Mouse (Mus musculus): ENCODE measurements around the gene Frs2. TPM values are rescaled to one million over a fixed set of nuclear protein-coding genes. Genes with fewer than 3 reads are reported as not detected.
A peak's percentile ranks its signal among the peaks of the same experiment; 100 is the strongest.
"Not testable (repeated sequence)": the region's sequence is repeated elsewhere in the genome, so short reads cannot be mapped to it uniquely, and the experiment has no call there.

The Frs2 gene
- total RNA-seq, 2 experiments from 2014 or later = 30.6 to 32.0 TPM

DNA sequence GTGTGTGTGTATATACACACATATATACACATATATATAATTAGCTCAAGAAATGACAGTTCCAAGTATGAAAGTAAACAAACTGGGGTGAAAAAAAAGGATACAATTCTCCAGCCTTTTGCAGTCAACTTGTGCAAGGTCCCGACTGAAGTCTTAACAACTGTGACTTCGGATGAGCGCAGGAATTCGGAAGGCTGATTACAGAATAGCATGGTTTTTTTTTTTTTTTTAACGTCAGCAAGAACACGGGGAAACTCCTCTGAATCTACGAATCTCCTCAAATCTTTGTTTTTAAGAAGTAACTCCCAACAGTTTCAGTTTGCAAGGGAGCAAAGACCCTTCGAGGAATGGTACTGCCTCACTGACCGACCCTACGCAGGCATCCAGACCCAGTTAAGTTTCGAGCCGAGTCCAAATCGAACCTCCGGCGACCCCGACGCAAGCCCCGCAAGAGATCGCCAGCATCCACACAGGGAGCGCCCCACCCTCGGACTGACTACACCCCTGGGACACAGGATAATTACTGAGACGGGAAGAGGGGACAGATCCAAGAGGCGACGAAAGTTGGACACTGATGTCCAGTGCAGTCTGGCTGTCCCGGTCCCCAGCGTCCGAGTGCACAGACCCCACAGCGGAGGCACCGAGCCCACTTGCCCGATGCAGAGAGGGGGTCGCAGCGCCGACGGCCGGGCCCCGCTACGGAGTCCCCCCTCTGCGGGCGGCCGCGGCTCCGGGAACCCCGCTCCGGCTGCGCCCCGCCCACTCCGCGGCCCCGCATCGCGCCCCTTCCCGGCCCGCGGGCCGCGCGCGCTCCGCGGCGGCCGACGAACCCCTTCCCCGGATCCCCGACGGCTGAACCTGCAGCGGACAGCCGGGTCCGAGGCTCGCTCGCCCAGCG, 622 bp downstream of the Frs2 start:
- peak; percentile 20 for DNase-seq
- intact Hi-C loops (cut with DNase I) = no loop called here

DNA sequence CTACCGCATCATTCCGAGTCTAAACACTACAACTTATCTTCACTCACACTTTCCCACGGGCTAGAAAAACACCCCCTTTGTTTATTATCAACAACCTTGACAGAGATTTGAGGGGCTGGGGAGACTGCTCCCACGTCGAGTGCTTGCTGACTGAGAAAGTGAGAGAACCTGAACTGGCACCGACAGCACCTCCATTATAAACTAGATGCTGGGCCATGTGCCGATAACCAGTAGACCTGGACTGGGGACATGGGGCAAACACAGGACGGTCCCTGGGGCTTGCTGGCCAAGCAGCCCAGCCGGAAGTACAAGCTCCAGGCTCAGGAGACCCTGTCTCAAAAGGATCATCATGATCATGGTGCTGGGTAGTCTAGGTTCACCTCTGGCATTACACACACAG, 1.9 kb downstream of the Frs2 start:
- no peak for DNase-seq
- intact Hi-C loops (cut with DNase I) = no loop called here

DNA sequence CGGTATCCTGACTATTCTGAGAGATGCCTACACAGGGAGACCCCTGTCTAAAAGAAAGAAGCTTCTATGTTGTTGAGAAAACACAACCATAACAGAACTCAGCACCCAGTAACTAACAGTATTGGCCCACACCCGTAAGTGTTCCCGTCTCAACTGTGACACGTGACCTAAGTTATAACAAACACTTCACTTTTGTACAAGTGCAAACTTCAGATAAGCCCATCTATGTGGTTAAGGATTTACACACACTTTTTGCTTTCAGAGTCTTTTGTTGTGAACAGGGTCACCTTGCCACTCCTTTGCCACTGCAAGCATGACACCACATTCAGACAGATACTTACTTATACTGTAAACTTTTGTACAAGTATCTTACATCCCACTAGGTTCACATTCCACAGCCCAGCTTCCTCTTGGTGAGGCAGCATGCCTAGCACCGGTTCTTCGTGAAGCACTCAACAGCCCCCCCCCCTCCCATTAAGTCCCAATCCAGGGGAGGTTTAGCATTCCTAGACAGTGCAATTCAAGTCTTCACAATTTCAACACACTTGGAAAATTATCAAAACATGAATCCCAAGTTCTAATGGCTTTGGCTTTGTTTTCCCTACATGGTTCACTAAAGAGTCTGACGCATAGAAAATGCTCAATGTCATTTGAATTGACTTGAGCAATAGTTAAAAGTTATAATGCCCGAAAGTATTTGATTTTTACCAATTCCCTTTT, 2.6 kb downstream of the Frs2 start:
- intact Hi-C loops (cut with DNase I) = no loop called here

DNA sequence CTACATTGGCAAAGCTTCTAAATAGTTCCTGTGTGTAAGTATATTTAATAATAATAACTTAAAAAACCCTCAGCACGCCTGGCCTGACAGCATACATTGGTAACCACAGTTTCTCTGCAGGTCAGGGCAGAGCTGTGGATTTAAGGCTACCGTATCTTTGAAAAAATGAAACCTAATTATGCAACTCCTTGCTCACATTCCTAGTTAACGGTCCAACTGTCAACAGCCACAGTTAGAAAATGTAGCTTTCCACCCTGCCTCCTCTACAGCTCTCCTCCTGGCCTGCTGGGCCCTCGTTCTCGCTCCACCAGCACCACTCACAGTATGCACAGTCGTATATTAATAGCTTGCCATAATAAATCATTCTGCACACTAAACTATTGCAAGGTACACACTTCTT, 3.7 kb downstream of the Frs2 start:
- no peak for DNase-seq
- intact Hi-C loops (cut with DNase I) = no loop called here

More for the DNA sequence above, 2.6 kb downstream of the Frs2 start:
- no peak for DNase-seq

DNA sequence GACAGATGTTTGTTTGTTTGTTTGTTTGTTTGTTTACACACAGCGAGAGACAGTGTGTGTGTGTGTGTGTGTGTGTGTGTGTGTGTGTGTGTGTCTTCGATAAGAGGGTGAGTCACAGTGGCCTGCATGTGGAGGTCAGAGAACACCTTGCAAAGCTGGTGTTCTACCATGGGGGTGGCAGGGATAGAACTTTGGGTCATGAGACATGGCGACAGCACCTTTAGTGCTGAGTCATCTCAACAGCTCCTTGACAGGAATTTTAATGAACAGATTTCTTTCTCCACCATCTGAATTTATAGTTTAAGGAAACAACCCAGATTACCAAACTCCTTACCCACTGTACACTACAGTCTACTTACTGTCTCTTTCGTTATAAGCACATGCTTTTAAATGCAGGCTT, 4.3 kb downstream of the Frs2 start:
- intact Hi-C loops (cut with DNase I) = no loop called here
- no peak for DNase-seq

DNA sequence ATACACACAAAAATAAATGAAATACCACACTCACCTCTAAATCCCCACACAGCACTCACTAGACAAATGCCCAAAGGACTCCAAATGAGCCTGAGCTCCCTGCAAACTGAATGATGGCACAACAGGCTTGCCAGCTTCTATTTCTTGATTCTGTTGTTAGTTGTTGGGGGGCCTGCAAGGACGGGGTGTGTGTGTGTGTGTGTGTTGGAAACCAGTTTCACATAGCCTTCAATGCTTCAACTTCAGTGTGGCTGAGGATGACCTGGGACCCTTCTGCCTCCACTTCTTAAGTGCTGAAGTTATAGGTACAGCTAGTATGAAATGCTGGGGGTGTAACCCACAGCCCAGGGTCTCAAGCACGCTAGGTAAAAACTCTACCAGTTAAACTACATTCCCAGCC, 5.0 kb downstream of the Frs2 start:
- intact Hi-C loops (cut with DNase I) = no loop called here

DNA sequence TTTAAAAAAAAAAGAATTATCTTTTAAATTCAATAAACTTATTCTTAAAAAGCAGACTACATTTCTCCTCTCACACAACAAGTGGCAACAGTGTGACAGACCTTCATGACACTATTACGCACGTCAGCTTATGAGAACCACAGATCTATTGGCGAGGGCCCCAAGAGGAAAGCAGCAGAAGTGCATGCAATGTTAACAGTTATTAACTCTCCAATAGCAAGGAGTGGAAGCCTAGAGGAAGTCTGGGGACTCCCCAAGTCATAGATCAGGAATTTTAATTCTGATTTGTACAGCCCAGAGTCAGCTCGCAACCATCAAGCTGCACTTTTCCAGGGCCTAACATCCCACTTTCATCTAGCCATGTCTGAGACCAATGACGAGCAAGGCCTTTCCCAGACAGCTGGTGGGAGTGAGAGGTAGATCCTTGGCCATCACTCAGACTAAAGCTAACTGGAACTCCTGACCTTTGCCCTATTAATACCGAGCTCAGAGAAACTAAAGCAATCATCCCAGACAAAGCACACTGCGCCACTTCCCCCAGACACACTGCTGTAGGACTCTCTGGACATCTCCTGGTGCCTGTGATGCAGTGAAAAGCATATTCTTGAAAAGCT, 6.3 kb downstream of the Frs2 start:
- no peak for DNase-seq
- intact Hi-C loops (cut with DNase I) = no loop called here

More for the DNA sequence above, 5.0 kb downstream of the Frs2 start:
- no peak for DNase-seq

DNA sequence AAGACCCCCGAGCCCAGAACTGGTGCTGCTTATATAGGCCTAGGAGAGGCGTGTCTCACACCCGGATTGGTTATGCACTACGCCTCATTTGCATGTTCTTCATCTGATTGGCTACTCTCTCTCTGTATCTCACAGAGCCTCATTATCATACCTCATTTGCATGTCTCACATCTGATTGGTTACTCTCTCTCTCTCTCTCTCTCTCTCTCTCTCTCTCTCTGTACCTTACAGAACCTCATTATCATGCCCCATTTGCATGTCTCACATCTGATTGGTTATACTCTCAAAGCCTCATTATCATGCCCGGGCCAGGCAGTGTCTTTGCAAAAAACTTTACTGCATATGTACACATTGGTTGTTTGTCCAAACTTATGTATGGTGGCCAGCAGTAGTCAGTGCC, 16.8 kb downstream of the Frs2 start:
- intact Hi-C loops (cut with DNase I); DNase-seq: not testable (repeated sequence)

DNA sequence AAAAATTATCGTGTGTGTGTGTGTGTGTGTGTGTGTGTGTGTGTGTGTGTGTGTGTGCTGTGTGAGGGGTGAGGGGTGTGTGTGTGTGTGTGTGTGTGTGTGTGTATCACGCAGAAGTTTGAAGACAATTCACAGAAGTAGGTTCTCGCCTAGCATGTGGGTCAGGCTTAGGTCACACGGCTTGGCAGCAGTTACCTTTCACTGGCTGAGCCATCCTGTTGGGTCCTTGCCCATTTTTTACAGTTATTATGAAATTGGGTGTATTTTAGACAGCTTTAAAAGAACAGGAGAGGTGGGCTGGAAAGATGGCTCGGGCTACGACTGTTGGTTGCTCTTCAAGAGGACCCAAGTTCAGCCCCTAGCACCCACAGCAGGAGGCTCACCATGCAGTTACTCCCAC, 18.3 kb downstream of the Frs2 start:
- intact Hi-C loops (cut with DNase I) = no loop called here
- no peak for DNase-seq

DNA sequence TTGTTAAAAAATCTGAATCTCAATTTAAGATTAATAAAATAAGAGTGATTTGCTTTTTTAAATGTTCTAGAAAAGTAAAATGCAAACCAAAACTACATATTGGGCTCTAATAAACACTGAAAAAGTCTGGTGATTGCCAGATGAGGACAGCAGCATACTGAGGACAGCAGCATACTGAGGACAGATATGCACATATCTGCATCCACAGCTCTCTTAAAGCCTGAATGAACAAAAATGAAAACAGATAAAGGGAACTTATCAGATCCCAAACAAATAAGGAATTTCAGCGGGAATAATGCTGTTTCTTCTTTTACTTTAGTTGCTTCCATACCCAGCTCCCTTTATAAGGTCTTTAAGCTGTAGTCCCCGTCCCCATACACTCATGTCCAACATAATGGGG, 19.6 kb downstream of the Frs2 start:
- no peak for DNase-seq
- intact Hi-C loops (cut with DNase I) = no loop called here

DNA sequence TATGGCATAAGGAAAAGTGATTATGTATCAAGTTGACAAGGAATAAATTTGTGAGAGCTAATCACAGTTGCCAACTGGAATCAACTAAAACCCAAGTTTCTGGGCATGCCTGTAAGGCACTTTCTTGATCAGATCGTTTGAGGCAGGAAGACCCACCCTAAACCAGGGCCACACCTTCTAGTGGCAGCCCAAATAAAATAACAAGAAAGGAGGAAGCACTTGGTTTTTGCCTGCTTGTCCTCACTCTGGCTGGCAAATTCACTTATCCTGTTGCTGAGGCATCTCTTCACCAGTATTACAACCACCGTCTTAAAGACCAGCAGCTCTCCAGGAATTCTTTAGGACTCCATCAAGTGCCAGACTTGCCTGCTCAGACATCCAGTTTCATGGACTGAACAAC, 20.9 kb downstream of the Frs2 start:
- intact Hi-C loops (cut with DNase I) = no loop called here
- DNase-seq = no peak

DNA sequence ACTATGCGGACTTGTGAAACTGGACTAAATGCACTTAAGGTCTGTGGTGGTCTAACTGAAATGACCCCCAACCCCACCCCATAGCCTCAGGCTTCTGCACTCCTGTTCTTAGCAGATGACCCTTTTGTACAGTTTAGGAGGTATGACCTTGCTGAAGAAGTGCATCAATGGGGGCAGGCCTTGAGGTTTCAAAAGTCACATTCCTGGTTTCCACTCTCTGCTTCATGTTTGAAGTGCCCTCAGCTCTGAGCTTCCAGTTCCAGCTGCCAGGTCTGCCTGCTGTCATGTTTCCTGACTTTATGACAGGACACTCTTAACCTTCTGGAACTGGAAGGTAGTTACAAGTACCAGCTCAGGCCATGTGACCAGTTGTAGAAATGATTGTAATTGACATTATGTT, 21.6 kb downstream of the Frs2 start:
- DNase-seq = no peak
- intact Hi-C loops (cut with DNase I) = no loop called here

DNA sequence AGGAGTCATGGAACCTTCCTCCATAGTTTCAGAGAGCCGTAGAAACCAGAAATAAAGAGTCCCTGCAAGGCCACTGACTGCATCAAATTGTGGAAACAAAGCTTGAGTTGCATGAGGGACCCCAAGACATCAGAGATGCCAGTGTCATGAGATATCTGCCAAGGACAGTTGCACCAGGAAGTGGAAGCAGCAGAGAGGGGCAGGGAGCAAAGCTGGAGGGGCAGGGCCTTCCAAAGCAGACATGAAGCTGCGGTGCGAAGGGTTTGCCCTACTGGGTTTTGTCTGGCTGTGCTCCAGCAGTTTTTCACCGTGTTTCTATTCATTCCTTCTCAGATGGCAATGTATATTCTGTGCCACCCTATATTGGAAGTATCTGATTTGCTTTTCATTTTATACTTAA, 22.1 kb downstream of the Frs2 start:
- DNase-seq = no peak
- intact Hi-C loops (cut with DNase I) = no loop called here

DNA sequence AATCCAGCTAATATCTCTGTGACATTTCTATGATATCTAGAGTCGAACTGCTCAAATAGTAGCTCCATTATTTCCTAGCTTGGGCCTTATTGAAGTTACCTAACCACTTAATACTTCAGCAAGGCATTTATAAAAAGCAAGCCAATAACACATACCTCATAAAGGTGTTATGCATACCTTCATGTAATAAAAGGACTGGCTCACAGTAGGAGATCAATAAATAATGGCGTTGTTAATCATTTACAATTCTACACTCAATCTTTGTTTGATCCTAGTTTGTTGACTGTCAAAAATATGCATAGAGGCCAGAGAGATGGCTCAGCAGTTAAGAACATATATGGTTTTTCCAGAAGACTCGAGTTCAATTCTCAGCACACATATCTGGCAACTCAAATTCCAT, 26.9 kb downstream of the Frs2 start:
- DNase-seq = no peak
- intact Hi-C loops (cut with DNase I) = no loop called here

DNA sequence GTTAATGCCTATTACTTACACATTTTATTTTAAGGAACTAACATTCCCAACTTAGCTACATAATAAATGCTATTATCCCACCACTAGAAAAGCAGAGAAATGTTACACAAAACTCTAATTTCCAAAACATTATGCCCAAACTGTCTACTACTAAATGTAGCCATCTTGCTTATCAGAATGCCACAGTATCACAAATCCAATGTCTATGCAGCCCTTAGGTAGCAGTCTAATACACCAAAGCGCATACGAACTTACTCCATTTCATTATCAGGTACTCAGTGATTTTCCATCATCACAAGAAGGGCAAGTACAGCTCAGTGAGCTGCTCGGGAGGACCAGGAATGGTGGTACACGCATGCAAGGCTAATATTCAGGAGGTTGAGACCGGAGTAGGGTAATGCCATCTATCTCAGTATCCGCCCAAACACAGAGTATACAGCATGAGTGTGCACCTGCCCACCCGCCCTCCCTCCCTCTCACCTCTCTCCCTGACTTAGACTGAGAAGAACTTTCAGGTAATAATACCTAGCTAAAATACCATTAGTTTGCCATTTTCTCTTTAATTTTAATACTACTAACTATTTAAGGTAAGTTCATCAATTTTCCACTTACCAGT, 28.2 kb downstream of the Frs2 start:
- intact Hi-C loops (cut with DNase I) = no loop called here
- DNase-seq = no peak

DNA sequence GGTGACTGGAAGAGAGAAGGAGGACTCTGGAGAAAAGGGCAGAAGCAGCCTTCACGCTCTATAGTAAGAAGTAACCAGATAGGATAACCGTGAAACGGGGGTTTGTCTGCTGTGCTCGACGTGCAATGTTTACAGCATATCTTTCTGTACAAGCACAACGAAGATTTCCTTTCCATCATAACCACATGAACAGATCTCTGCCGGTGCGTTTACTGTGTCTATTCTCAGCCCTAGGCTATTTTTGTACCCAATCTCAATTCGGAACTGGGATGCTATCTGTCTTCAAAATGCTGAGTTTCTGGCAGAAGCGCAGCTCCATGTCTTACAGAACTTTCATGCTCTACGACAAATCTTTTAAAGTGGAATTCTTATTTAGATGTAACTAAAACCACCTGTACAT, 28.8 kb downstream of the Frs2 start:
- DNase-seq = no peak
- intact Hi-C loops (cut with DNase I) = no loop called here

DNA sequence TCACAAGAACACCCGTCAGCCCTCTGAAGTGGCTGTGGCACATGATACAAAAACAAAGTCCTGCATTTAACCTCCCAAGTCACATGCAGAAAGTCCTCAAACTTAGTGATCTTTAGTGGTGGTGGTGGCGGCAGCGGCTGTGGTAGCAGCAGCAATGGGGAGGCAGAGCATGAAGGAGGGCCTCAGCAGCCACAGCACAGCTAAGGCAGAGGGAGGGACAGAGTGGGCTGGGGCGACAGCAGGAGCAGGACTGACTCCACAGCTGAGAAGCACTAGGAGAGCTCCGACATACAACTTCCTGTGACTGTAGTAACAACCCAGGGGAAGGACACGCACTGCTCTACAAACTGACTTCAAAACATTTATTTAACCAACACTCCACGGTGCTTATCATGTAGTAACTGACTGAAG, 29.9 kb downstream of the Frs2 start:
- intact Hi-C loops (cut with DNase I) = no loop called here
- no peak for DNase-seq

DNA sequence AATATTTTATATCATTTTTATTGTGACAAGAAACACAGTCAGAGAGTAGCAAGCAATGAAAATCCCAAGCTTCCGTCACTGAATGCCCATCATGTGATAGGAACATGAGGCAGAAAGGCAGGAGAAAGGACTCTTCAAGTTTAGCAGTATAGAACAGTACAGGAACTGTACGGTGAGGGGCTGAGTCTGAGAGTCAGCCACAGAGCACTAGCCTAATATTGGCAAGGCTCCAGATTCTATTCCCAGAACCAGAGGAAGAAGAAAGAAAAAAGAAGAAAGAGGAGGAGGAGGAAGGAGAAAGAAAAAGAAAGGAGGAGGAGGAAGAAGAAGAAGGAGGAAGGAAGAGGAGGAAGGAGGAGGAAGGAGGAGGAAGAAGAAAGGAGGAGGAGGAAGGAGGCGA, 32.7 kb downstream of the Frs2 start:
- DNase-seq = no peak

DNA sequence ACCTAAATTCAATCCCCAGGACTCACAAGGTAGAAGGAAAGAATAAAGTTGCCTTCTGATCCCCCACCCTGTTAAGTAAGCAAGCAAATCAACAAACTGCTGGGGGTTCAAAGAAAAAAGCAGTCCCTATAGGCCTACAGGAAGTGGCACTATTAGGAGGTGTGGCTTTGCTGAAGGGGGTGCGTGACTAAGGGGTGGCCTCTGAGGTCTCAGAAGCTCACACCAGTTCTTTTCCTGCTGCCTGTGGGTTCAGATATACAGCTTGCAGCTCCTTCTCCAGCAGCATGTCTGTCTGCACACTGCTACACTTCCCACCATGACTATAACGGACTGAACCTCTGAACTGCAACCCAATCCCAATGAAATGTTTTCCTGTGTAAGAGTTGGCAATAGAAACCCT, 35.8 kb downstream of the Frs2 start:
- intact Hi-C loops (cut with DNase I) = no loop called here
- no peak for DNase-seq

More for the DNA sequence above, 32.7 kb downstream of the Frs2 start:
- intact Hi-C loops (cut with DNase I) = no loop called here

DNA sequence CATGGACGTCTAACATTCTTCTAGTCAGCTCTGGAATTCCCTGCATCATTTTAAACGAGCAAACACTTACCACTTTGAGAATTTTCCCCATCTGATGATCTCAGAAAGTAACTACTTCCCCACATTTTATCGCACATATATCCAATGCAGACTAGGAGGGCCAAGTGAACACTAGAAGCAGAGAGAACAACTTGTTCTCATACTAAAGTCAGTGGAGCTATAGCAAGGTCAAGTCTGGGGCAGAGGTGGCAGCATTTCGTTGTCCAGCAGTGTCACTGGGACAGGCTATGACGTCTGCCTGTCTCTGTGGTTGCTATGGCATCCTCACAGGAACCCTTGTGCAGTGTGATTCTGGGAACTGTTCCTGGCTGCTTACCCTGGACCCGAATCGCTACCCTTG, 36.9 kb downstream of the Frs2 start:
- intact Hi-C loops (cut with DNase I) = no loop called here
- DNase-seq = no peak

DNA sequence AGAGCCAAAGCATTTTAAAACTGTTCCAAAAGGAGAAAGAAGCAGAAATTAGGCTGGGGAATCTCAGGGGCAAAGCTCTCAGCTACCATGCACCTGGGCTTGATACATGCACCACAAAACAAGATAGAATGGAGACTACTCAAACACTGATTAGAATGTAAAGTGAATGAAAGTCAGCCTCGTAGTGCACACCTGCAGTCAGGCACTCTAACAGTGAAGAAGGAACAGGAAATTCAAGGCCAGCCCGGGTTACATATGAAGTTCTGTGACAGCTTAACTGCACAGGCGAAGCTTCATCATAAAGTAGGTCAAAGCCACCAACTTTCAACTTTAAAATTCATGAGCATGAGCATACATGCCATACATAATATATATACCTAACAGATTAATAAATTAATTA, 38.1 kb downstream of the Frs2 start:
- no peak for DNase-seq
- intact Hi-C loops (cut with DNase I) = no loop called here

Data from left cerebral cortex, postnatal 4 days (tissue).